Mouse (Mus musculus) olfactory bulb, adult 2 months (tissue): ENCODE data around the gene Tfeb. TPM values are rescaled to one million over a fixed set of nuclear protein-coding genes. Genes with fewer than 3 reads are reported as not detected.

ENCODE experiments used
- H3K27ac ChIP-seq: fragments of 200-500 bp; 2 replicates; pipeline ENCODE4 v1.5.1; 2012; ENCODE audit warnings: low read depth, low read length; ENCODE audit not compliant: insufficient read depth
- H3K4me1 ChIP-seq: fragments of 200-500 bp; 2 replicates; pipeline ENCODE4 v1.6.1; 2012; ENCODE audit warnings: low read length; ENCODE audit not compliant: control insufficient read depth, insufficient read depth
- H3K4me3 ChIP-seq: fragments of 200-500 bp; 2 replicates; pipeline ENCODE4 v1.5.1; 2012; ENCODE audit warnings: mild to moderate bottlenecking, low read depth, low read length, moderate library complexity; ENCODE audit not compliant: insufficient read depth
- CTCF ChIP-seq: fragments of 200-500 bp; IDR thresholded peaks from 2 replicates; pipeline ENCODE4 v1.5.1; 2012; ENCODE audit warnings: low read depth, mild to moderate bottlenecking, low read length, moderate library complexity; ENCODE audit not compliant: insufficient read depth
- POLR2A ChIP-seq: fragments of 200-500 bp; IDR thresholded peaks from 2 replicates; pipeline ENCODE4 v1.6.1; 2012; ENCODE audit warnings: mild to moderate bottlenecking, low read depth, low read length, moderate library complexity; ENCODE audit not compliant: insufficient read depth
- WGBS: fragments of 180-500 bp; shearing (Covaris S2); methylation state at CpG from one replicate; pipeline ENCODE4 v1.1.7; 2018; 5-methylcytosine and 5-hydroxymethylcytosine counted together
- polyA plus RNA-seq: library from polyadenylated mRNA; stranded (reverse); fragments of >200 nt; gene quantifications from 2 replicates; pipeline ENCODE4 v1.2.4, GENCODE M21; 2012; ENCODE audit warnings: low replicate concordance; ENCODE audit not compliant: missing spikeins, insufficient read depth, insufficient read length

Gene Tfeb
- not detected in 2 replicates for polyA plus RNA-seq

GRCm38 (mm10) chr17:47736856-47737255 lies at the start of gene Tfeb:
TSS of gene Tfeb (plus strand) at chr17:47737030.
- H3K4me1 ChIP-seq: peaks cover 20% of the 10 kb centered on the region
- no peak within 1 kb of the TSS; the same call in 1 of the 2 replicates for H3K27ac ChIP-seq
- peak within 1 kb of the TSS; percentile 71 for H3K4me3 ChIP-seq
- WGBS: under 1% methylated on average over 45 of the region's 47 CpGs
- no peak for TF ChIP-seq POLR2A
- TF ChIP-seq CTCF: peak; percentile 94

- no peak for TF ChIP-seq CTCF
- peak; percentile 80 for TF ChIP-seq POLR2A
- peak overlapping the region; percentile 65 for H3K4me3 ChIP-seq
- H3K27ac ChIP-seq: peak overlapping the region; percentile 41; the same call in 1 of the 2 replicates
- peaks cover 12% of the 10 kb centered on the region for H3K4me1 ChIP-seq
- WGBS: 1% methylated on average over 70 of the region's 70 CpGs
Measured at GRCm38 (mm10) chr17:47687409-47688343, 49.2 kb upstream of the Tfeb start.

GRCm38 (mm10) chr17:47688344-47688607 lies 48.6 kb upstream of the Tfeb start, which contains the start of gene Tomm6:
TSS of gene Tomm6 (minus strand) at chr17:47688386.
- 0% methylated on average over 9 of the region's 9 CpGs for WGBS
- TF ChIP-seq CTCF: no peak
- no peak for TF ChIP-seq POLR2A
- H3K27ac ChIP-seq: peak within 1 kb of the TSS; percentile 65
- peaks cover 12% of the 10 kb centered on the region for H3K4me1 ChIP-seq
- peak within 1 kb of the TSS; percentile 65 for H3K4me3 ChIP-seq

GRCm38 (mm10) chr17:47688608-47689575 lies 47.9 kb upstream of the Tfeb start, which contains the start of gene Frs3:
TSS of gene Frs3 (plus strand) at chr17:47689030.
- Histone ChIP-seq H3K27ac (peak within 1 kb of the TSS; percentile 65), H3K4me1 (peaks cover 12% of the 10 kb centered on the region), H3K4me3 (peak within 1 kb of the TSS; percentile 65)
- TF ChIP-seq CTCF: no peak
- peak; percentile 34; the same call in 1 of the 2 replicates for TF ChIP-seq POLR2A
- under 1% methylated on average over 58 of the region's 58 CpGs for WGBS

- Histone ChIP-seq H3K4me1 (peaks cover 17% of the 10 kb centered on the region), H3K4me3 (no peak overlapping the region), H3K27ac (no peak overlapping the region)
- 84% methylated on average over 8 of the region's 8 CpGs for WGBS
- no peak for TF ChIP-seq POLR2A
- TF ChIP-seq CTCF: no peak
Measured at GRCm38 (mm10) chr17:47689894-47690293, 46.9 kb upstream of the Tfeb start.

GRCm38 (mm10) chr17:47691650-47692049 lies 45.2 kb upstream of the Tfeb start:
- 97% methylated on average over 3 of the region's 3 CpGs for WGBS
- Histone ChIP-seq H3K4me1 (peaks cover 13% of the 10 kb centered on the region), H3K27ac (no peak overlapping the region), H3K4me3 (no peak overlapping the region)
- TF ChIP-seq POLR2A (no peak), CTCF (no peak)

- H3K27ac ChIP-seq: no peak overlapping the region
- TF ChIP-seq CTCF (no peak), POLR2A (no peak)
- WGBS: 54% methylated on average over 13 of the region's 13 CpGs
Measured at GRCm38 (mm10) chr17:47693671-47694441, 43.0 kb upstream of the Tfeb start.

GRCm38 (mm10) chr17:47694442-47694502 lies 42.6 kb upstream of the Tfeb start, which contains the start of gene Gm21981:
TSS of gene Gm21981 (minus strand) at chr17:47694455.
- Histone ChIP-seq H3K4me3 (peak within 1 kb of the TSS; percentile 70), H3K27ac (no peak within 1 kb of the TSS), H3K4me1 (peaks cover 11% of the 10 kb centered on the region)
- no peak for TF ChIP-seq POLR2A
- no peak for TF ChIP-seq CTCF
- 3% methylated on average over 3 of the region's 3 CpGs for WGBS

More at GRCm38 (mm10) chr17:47693671-47694441, 43.0 kb upstream of the Tfeb start:
- Histone ChIP-seq H3K4me3 (peak overlapping the region; percentile 70), H3K4me1 (peaks cover 13% of the 10 kb centered on the region)
